Mouse (Mus musculus) large intestine, adult 2 months (tissue): ENCODE measurements at regions not wholly inside any gene's neighbourhood (a gene's known extent, or its start where the extent isn't known, plus 50 kb on each side); places are given as distances from the start of the nearest gene placed in this dataset.

Source experiments
- DNase-seq: peaks from one replicate; pipeline ENCODE4 v3.0.0-alpha.2; 2012; ENCODE audit warnings: low read depth, low spot score
- WGBS: fragments of 180-500 bp; shearing (Covaris S2); methylation state at CpG from one replicate; pipeline ENCODE4 v1.1.7; 2018; 5-methylcytosine and 5-hydroxymethylcytosine counted together

DNA sequence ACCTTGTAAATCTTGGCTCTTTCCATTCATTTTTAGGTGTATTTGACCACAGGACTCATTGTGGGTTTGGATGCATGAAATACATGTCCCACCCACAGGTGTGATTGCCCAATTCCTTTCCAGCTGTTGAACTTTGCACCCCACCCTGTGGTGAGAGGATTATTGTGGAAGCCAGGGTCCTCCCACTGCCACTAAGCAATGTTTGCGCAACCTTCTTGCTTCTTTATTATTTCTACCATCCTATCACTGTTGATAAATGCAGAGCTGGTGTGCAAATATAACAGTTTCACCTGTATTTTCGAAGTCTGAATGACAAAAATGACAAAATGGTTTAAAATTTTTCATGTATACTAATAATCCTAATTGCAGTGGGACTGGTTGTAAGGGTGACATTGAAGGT is 315.9 kb upstream of the Vwc2 start:
- 43% methylated on average over 2 of the region's 2 CpGs for WGBS
- no peak for DNase-seq

DNA sequence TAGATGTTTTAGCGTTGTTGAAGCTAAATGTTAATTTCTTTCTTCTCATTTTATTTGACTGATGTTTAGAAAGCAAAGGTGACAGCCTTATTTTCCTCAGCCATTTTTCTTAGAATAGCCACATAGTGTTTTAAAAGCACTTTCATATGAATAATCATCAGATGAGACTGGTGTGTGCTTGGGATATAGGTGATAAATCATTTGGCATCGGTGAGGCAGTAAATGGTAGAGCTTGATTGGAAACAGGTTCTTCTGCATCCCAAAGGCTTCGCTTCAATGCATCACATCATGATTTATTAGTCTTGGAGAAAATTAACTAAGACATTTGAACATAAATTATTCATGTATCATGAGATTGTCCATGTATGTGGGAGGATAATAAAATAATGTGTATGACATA is 273.8 kb upstream of the Vwc2 start:
- 68% methylated on average over 3 of the region's 3 CpGs for WGBS
- DNase-seq: no peak

DNA sequence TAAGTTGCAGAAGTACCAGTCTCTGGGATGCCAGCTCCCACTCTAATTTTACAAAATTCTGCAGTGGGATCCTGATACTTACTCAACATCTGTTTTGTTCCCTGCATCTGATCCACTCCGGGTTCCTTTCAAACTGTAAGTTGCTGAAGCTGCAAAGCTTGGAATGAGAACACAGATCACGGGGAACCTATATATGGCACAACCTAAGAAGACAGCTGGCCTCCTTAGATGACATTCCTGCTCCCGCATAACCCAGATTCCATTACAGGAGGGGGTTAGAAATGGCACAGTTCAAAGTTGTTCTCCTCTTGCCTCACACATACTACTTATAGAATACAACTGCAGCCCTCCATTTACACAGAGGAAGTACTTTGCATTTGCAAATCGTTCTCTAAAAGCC is 272.9 kb upstream of the Vwc2 start:
- DNase-seq: no peak
- WGBS: 72% methylated on average over 4 of the region's 4 CpGs

DNA sequence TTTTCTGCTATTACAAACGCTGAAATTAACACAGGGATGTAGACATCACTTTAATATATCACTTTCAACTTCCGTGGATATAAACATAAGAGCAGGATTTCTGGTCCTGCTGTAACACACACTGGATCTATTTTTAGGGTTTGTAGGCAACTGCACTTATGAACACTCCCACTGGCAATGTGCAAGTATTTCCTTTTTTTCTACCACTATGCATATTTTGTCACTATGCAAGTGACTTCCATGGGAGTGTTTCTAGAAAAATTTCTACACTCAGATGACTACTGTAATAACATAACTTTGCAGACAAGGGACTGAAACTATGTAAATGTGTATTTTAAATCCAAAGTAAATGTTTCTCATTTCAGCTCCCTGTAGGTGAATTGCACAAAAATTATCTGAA is 241.8 kb upstream of the Vwc2 start:
- DNase-seq: no peak
- 63% methylated on average over 2 of the region's 2 CpGs for WGBS

DNA sequence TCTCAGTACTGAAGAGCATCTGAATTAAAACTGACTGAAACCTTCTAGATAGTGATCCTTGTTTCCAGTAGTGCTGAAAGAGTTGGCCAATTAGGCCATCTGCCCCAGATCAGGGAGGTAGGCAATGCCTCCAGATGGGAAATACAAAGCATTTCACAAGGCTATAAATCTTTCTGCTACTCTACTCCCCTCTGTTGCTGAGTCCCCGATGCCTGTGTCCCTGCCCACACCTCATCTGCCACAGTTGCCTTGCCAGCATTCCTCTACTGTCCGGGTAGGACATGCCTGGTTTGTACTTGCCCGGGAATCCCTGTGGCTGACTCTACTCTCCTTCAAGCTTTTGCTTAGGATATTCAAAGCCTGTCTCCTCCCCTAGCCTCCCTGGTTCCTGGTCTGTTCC is 220.7 kb upstream of the Vwc2 start:
- 63% methylated on average over 3 of the region's 3 CpGs for whole genome bisulfite sequencing
- no peak for DNase-seq

DNA sequence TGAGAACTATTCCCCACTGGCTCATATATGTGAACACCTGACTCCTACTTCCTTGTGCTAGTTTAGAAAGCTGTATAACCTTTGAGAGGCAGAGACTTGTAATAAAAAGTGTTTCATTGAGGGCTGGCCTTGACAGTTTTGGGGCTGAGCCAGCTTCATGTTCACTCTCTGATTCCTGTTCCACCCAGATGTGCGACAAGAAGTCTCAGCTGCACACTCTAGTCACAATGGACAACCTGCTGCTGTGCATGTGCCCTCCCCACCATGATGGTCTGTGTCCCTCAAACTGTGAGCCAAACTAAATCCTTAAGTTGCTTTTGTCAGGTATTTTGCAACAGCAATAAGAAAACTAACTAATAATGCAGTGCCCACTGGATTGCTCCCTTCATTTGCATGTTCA is 190.0 kb upstream of the Vwc2 start:
- WGBS: 46% methylated on average over 1 of the region's 1 CpGs
- peak; percentile 7 for DNase-seq

DNA sequence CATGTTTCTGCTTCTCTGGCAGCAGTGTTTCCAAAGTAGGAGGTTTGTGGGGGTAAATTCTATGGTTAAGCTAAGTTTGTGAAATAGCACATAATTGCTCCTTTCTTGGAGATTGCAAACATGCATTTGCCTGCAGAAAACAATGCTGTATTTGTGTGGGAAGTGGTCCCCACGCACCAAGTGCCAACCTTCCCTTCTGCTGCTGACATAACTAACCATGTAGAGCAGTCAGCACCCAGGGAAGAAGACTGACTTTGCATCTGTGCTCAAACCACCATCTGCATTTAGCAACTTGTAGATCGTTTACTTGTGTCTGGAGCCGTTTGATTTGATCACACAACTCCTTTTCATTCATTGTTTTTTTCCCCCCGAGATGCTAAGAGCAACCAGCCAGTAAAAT is 161.1 kb upstream of the Vwc2 start:
- no peak for DNase-seq
- 68% methylated on average over 4 of the region's 4 CpGs for WGBS
